Mouse (Mus musculus) spleen, adult 2 months (tissue): Measurements from ENCODE around the gene Clvs2.

Experiments
- CTCF ChIP-seq: fragments of 200-500 bp; IDR thresholded peaks from 2 replicates; pipeline ENCODE4 v1.5.1; 2011; ENCODE audit warnings: mild to moderate bottlenecking, inconsistent platforms; ENCODE audit not compliant: insufficient read depth, insufficient read length, insufficient replicate concordance; ENCODE audit errors: extremely low read depth
- POLR2A ChIP-seq: fragments of 200-500 bp; IDR thresholded peaks from 2 replicates; pipeline ENCODE4 v1.6.1; 2011; ENCODE audit warnings: low read depth, low read length, inconsistent platforms

DNA sequence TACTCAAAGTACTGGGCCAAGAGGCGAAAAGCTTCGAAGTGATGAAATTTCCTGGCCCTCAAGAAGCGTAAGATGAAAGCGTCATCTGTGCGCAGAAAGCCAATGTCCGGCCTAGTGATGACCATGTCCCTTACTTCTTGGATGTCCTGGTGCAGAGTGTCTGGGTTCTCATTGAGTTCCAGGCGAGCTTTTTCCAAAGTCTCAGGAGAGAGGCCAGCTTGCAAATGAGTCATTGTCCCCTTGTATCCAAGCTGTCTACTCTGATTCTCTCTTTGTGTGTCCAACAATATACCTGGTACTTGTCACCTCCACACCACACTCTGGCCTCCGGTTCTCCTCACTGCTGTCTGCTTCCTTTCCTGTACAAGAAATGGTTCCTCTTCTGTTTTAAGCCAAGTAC, 1.9 kb downstream of the Clvs2 start:
- no peak for TF ChIP-seq CTCF
- no peak for TF ChIP-seq POLR2A
